Mouse (Mus musculus) 3134 (cell line): Measurements from ENCODE around the gene Rsph10b.

Experiments
- DNase-seq: peaks from one replicate; pipeline ENCODE4 v3.0.0-alpha.2; 2011; ENCODE audit warnings: low spot score; ENCODE audit not compliant: insufficient read length; ENCODE audit errors: extremely low read depth

The Rsph10b gene

GRCm38 (mm10) chr5:143932831-143933230 lies at the start of gene Rsph10b:
Gene Rsph10b, plus strand, starts transcription at chr5:143933035.
- no peak for DNase-seq

DNA sequence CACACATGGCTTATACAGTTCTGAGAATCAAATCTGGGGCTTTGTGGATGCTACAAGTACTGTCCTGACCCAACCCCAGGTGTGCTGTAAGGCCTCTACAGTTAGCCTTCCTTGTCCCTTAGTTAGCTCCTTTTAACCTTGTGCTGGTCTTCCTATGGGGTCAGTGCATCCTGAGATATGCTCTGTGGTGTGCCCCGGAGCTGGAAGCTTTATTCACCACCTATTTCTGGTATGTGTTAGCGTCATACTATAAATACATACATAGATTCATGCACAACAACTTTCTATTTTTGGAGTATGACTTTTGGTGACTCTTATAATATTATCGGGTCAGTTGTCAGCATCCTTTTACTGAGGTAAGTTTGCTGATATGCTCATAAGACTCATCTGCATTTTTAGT lies 47.6 kb upstream of the Rsph10b start:
- DNase-seq: no peak

- no peak for DNase-seq
Measured at GRCm38 (mm10) chr5:143890741-143891140, 42.1 kb upstream of the Rsph10b start.

DNA sequence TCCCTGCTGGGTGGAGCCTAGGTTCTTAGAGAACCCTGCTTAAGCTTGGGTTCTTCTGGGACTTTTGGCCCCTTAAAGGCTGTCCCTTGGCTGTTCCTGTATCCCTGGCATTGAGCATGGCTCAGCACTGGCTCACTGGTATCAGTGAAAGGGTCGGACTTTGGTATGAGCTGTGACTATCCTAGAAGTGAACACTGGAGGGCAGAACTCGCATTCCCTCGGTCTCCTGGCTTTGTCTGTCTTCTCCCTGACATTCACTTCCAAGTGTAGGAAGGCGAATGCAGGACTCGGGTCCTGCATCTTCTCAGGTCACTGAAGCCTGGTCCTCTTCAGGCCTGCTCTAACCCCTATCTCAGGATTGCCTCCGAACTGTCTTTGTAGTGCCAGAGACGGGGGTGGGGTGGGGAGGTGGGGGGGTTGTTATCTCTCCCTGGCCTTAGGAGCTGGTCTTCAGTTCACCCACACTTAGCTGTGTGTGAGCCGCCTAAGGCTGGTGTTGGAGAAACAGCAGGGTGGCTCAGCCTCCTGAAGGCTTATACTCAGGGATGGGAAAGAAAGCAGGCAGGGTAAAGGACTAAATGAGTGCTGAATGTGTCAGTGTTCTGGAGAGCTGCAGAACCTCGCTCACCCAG lies 40.5 kb upstream of the Rsph10b start:
- DNase-seq: no peak

GRCm38 (mm10) chr5:143893396-143893795 lies 39.4 kb upstream of the Rsph10b start:
- DNase-seq: no peak

GRCm38 (mm10) chr5:143897635-143898330 lies 35.1 kb upstream of the Rsph10b start, which contains the start of gene Ankrd61:
Gene Ankrd61, minus strand, starts transcription at chr5:143897685.
- DNase-seq: no peak

- DNase-seq: no peak
Measured at GRCm38 (mm10) chr5:143902111-143902510, 30.7 kb upstream of the Rsph10b start.

GRCm38 (mm10) chr5:143903813-143904212 lies 29.0 kb upstream of the Rsph10b start:
- no peak for DNase-seq

DNA sequence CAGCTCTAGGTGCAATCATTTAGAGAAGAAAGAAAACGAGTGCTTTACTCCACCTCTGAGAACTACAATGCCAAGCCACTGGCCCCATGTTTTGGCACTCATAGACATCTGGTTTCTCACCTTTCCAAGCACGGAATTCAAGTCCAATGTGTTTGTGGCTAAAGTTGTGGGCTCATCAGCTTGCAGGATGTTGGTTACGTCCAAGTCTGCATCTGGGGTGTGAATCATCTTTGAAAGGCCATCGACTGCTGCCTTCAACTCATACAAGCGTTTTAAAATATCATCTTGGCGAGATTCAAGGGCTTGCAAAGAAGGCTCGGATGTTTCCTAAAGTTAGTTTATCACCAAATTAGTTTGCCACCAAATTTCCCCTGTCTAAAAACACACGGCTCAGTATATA lies 26.4 kb upstream of the Rsph10b start:
- no peak for DNase-seq

DNA sequence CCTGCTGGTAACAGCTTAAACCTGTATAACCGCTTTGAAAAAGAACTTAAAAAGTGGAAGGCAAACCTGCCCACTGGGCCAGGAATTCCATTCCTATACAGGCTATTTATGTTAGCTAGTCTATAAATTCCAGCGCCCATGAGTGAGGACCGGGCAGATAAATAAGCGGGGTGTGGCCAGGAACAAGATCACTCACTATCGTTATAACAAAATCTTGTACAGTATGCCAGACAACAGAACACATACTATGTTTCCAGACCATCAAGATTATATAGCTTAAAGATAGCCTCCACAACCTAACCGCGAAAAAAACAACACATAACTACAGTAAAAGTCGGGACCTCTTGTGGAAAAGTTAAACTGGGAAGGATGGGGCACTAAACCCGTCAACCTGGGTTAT lies 23.9 kb upstream of the Rsph10b start:
- no peak for DNase-seq

GRCm38 (mm10) chr5:143909417-143910400 lies 23.1 kb upstream of the Rsph10b start, which contains the start of the genes Aimp2 and Pms2:
Gene Aimp2, minus strand, starts transcription at chr5:143909847.
Gene Pms2, plus strand, starts transcription at chr5:143909964.
- DNase-seq: peak; percentile 94

DNA sequence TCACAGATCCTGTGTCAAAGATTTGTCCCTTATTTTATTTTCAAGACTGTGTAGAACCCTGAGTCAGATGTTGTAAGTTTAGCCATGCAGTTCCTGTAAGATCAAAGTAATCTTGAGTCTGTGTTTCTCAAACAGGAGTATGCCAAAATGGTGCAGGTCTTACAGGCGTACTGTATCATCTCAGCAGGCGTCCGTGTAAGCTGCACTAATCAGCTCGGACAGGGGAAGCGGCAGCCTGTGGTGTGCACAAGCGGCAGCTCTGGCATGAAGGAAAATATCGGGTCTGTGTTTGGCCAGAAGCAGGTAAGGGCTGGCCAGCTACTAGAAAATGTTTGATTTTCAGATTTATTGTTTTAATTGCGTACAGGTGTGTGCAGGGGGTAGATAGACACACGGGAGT lies 16.6 kb upstream of the Rsph10b start:
- no peak for DNase-seq

DNA sequence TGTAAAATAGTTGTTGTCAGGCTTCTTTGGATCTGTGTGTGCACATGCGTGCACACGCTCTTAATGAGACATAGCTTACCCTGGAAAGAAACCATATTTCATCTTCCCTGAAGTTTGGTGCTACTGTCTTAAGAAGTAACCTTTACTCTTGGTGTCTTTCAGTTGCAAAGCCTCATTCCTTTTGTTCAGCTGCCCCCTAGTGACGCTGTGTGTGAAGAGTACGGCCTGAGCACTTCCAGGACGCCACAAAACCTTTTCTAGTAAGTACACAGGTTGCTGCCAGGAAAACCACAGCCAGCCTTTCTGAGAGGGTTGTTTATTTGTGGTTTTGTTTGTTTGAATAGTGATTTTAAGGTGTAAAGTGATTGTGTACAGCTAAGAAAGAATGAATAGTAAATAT lies 15.4 kb upstream of the Rsph10b start:
- DNase-seq: peak; percentile 29

DNA sequence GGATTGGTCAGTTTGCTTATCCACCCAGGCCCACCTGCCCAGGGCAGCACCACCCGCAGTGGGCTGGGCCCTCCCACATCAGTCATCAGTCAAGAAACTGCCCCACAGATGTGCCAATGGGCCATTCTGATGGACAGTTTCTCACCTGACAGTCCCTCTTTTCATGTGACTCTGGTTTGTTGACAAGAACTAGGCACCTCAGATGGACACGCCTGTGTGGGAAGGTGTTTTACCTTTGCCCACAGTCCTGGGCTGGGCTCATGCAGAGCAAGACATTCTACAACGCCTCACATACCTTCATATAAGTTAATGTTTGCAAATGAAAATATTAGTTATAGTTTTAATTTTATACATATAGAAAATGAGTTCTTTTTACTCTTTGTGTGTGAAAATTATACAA lies 14.7 kb upstream of the Rsph10b start:
- DNase-seq: no peak

- DNase-seq: no peak
Measured at GRCm38 (mm10) chr5:143924781-143925452, 7.9 kb upstream of the Rsph10b start.

DNA sequence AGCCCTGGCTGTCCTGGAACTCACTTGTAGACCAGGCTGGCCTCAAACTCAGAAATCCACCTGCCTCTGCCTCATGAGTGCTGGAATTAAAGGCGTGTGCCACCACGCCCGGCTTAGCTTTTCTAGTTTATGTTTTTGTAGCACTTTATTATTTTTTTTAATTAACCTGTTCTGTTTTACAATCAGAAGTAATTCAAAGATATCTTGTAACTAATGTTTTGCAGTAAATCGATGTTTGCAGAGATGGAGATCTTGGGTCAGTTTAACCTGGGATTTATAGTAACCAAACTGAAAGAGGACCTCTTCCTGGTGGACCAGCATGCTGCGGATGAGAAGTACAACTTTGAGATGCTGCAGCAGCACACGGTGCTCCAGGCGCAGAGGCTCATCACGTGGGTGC lies 5.0 kb upstream of the Rsph10b start, which contains the start of gene Gm42421:
Gene Gm42421, plus strand, starts transcription at position 301 of the 400 bp plus-strand sequence.
- DNase-seq: no peak

DNA sequence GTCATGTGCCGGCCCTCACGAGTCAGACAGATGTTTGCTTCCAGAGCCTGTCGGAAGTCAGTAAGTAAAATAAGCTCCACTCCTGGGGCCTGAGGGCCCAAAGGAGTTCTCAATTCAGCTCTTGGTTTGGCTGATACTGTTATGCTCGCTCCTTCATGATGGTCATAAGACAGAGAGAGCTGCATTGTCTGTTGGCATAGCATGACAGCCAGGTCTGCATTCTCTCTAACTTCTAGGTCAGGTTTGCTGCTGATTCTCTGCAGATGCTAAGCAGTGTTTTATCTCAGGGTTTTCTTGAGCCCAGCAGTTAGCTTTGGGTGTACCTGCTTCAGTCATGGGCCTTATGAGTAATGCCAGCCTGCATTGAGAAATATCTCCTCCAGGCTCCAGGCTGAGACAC lies 3.5 kb upstream of the Rsph10b start:
- no peak for DNase-seq

- DNase-seq: no peak
Measured at GRCm38 (mm10) chr5:143930656-143931055, 2.2 kb upstream of the Rsph10b start.

- DNase-seq: no peak
Measured at GRCm38 (mm10) chr5:143931863-143932580, 813 bp upstream of the Rsph10b start.

- no peak for DNase-seq
Measured at GRCm38 (mm10) chr5:143933414-143933813, 579 bp downstream of the Rsph10b start.
